Mouse (Mus musculus) intestine, embryonic 15.5 days (tissue): ENCODE results near the gene Nemp1. TPM values are rescaled to one million over a fixed set of nuclear protein-coding genes. Genes with fewer than 3 reads are reported as not detected.
"Not testable (repeated sequence)": the region's sequence is repeated elsewhere in the genome, so short reads cannot be mapped to it uniquely, and the experiment has no call there.

Experiments used
- ATAC-seq: fragments of 200-750 bp; cut with Nextera tagmentation; 2 replicates; pipeline ENCODE4 v1.8.0; 2017; ENCODE audit warnings: moderate TSS enrichment, moderate library complexity
- H3K27ac ChIP-seq: fragments of 300-500 bp; sonication (generic); 2 replicates; pipeline ENCODE4 v1.5.1; 2015; ENCODE audit warnings: mild to moderate bottlenecking, inconsistent platforms
- H3K27me3 ChIP-seq: fragments of 300-500 bp; sonication (generic); replicated peaks from 2 replicates; pipeline ENCODE4 v1.6.1; 2015; ENCODE audit warnings: inconsistent platforms
- H3K36me3 ChIP-seq: fragments of 300-500 bp; sonication (generic); 2 replicates; pipeline ENCODE4 v1.6.1; 2015; ENCODE audit warnings: inconsistent platforms
- H3K4me1 ChIP-seq: fragments of 300-500 bp; sonication (generic); replicated peaks from 2 replicates; pipeline ENCODE4 v1.6.1; 2015; ENCODE audit warnings: inconsistent platforms
- H3K4me2 ChIP-seq: fragments of 300-500 bp; sonication (generic); replicated peaks from 2 replicates; pipeline ENCODE4 v1.6.1; 2015; ENCODE audit warnings: mild to moderate bottlenecking, inconsistent platforms
- H3K4me3 ChIP-seq: fragments of 300-500 bp; sonication (generic); replicated peaks from 2 replicates; pipeline ENCODE4 v1.5.1; 2015; ENCODE audit warnings: inconsistent platforms
- H3K9ac ChIP-seq: fragments of 300-500 bp; sonication (generic); 2 replicates; pipeline ENCODE4 v1.6.1; 2015; ENCODE audit warnings: inconsistent platforms
- H3K9me3 ChIP-seq: fragments of 300-500 bp; sonication (generic); 2 replicates; pipeline ENCODE4 v1.6.1; 2016; ENCODE audit warnings: inconsistent platforms
- WGBS: fragments of 180-500 bp; shearing (Covaris S2); methylation state at CpG from one replicate; pipeline ENCODE4 v1.1.7; 2015; 5-methylcytosine and 5-hydroxymethylcytosine counted together
- polyA plus RNA-seq: library from polyadenylated mRNA; unstranded; fragments of >200 nt; fragmentation: Nextera tagmentation; extraction: Ambion mirVana; gene quantifications from 2 replicates; pipeline ENCODE4 v1.2.1, GENCODE M21; 2015

Gene Nemp1
- polyA plus RNA-seq, 1 experiment from 2014 or later, result 6.9 TPM

- not testable (repeated sequence) for H3K9me3 ChIP-seq, H3K4me3 ChIP-seq, H3K9ac ChIP-seq, ATAC-seq, H3K4me2 ChIP-seq, H3K27me3 ChIP-seq, H3K27ac ChIP-seq
- peaks cover 30% of the 10 kb centered on the region for H3K4me1 ChIP-seq
- H3K36me3 ChIP-seq, result peaks cover 16% of the 10 kb centered on the region; the same call in 1 of the 2 replicates
- 57% methylated on average over 6 of the region's 6 CpGs for WGBS
These were observed 9.1 kb upstream of the Nemp1 start for GRCm38 (mm10) chr10:127657617-127658016.

GRCm38 (mm10) chr10:127658076-127658475 is 8.6 kb upstream of the Nemp1 start:
- Histone ChIP-seq H3K27me3 (no peaks in the 10 kb centered on the region), H3K27ac (no peak overlapping the region), H3K4me3 (peak overlapping the region; percentile 20; the same call in 1 of the 2 replicates), H3K4me2 (peak overlapping the region; percentile 39), H3K9me3 (no peaks in the 10 kb centered on the region), H3K9ac (peak overlapping the region; percentile 3; the same call in 1 of the 2 replicates), H3K4me1 (peaks cover 34% of the 10 kb centered on the region), H3K36me3 (peaks cover 16% of the 10 kb centered on the region; the same call in 1 of the 2 replicates)
- ATAC-seq, result peak; percentile 71
- 14% methylated on average over 6 of the region's 6 CpGs for WGBS

- no peak for ATAC-seq
- no peak overlapping the region for H3K4me3 ChIP-seq
- peaks cover 2% of the 10 kb centered on the region; the same call in 1 of the 2 replicates for H3K27me3 ChIP-seq
- no peak overlapping the region for H3K9ac ChIP-seq
- no peaks in the 10 kb centered on the region for H3K9me3 ChIP-seq
- peaks cover 9% of the 10 kb centered on the region; the same call in 1 of the 2 replicates for H3K36me3 ChIP-seq
- no peak overlapping the region for H3K4me2 ChIP-seq
- WGBS, result 52% methylated on average over 1 of the region's 1 CpGs
- H3K4me1 ChIP-seq, result peaks cover 48% of the 10 kb centered on the region
- no peak overlapping the region for H3K27ac ChIP-seq
These were observed 7.2 kb upstream of the Nemp1 start for GRCm38 (mm10) chr10:127659551-127659950.

GRCm38 (mm10) chr10:127661291-127661914 is 5.3 kb upstream of the Nemp1 start:
- Histone ChIP-seq H3K9ac (peak overlapping the region; percentile 36), H3K27ac (peak overlapping the region; percentile 82), H3K9me3 (no peaks in the 10 kb centered on the region), H3K36me3 (0 out of 2 replicates have a peak, but pooled peaks cover 3% of the 10 kb centered on the region), H3K4me1 (peaks cover 62% of the 10 kb centered on the region), H3K4me3 (peak overlapping the region; percentile 28), H3K4me2 (peak overlapping the region; percentile 69), H3K27me3 (peaks cover 4% of the 10 kb centered on the region; the same call in 1 of the 2 replicates)
- peak; percentile 21 for ATAC-seq
- 16% methylated on average over 14 of the region's 14 CpGs for WGBS

GRCm38 (mm10) chr10:127661915-127662663 is 4.6 kb upstream of the Nemp1 start:
- no peaks in the 10 kb centered on the region for H3K9me3 ChIP-seq
- H3K4me2 ChIP-seq, result peak overlapping the region; percentile 69
- H3K4me3 ChIP-seq, result peak overlapping the region; percentile 28
- 1% methylated on average over 16 of the region's 16 CpGs for WGBS
- H3K4me1 ChIP-seq, result peaks cover 62% of the 10 kb centered on the region
- peak overlapping the region; percentile 82 for H3K27ac ChIP-seq
- peak overlapping the region; percentile 36 for H3K9ac ChIP-seq
- peak; percentile 40 for ATAC-seq
- H3K27me3 ChIP-seq, result peaks cover 4% of the 10 kb centered on the region; the same call in 1 of the 2 replicates
- H3K36me3 ChIP-seq, result 0 out of 2 replicates have a peak, but pooled peaks cover 3% of the 10 kb centered on the region

- no peaks in the 10 kb centered on the region for H3K9me3 ChIP-seq
- H3K27me3 ChIP-seq, result peaks cover 4% of the 10 kb centered on the region; the same call in 1 of the 2 replicates
- WGBS, result 35% methylated on average over 19 of the region's 19 CpGs
- H3K4me3 ChIP-seq, result 0 out of 2 replicates have a peak overlapping the region, but pooled peaks have one; percentile 28
- peak; percentile 1; the same call in 1 of the 2 replicates for ATAC-seq
- H3K4me2 ChIP-seq, result peak overlapping the region; percentile 69
- H3K36me3 ChIP-seq, result 0 out of 2 replicates have a peak, but pooled peaks cover 3% of the 10 kb centered on the region
- H3K4me1 ChIP-seq, result peaks cover 66% of the 10 kb centered on the region
- 0 out of 2 replicates have a peak overlapping the region, but pooled peaks have one; percentile 29 for H3K9ac ChIP-seq
- peak overlapping the region; percentile 82 for H3K27ac ChIP-seq
These were observed 3.9 kb upstream of the Nemp1 start for GRCm38 (mm10) chr10:127662666-127663253.

- H3K4me3 ChIP-seq, result no peak overlapping the region
- 0 out of 2 replicates have a peak, but pooled peaks cover 3% of the 10 kb centered on the region for H3K36me3 ChIP-seq
- no peak overlapping the region for H3K27ac ChIP-seq
- H3K27me3 ChIP-seq, result peaks cover 4% of the 10 kb centered on the region; the same call in 1 of the 2 replicates
- peaks cover 68% of the 10 kb centered on the region for H3K4me1 ChIP-seq
- no peak overlapping the region for H3K9ac ChIP-seq
- peak overlapping the region; percentile 69 for H3K4me2 ChIP-seq
- no peaks in the 10 kb centered on the region for H3K9me3 ChIP-seq
- 43% methylated on average over 5 of the region's 5 CpGs for WGBS
- ATAC-seq, result no peak
These were observed 3.1 kb upstream of the Nemp1 start for GRCm38 (mm10) chr10:127663590-127663989.

- H3K27ac ChIP-seq, result no peak overlapping the region
- 47% methylated on average over 16 of the region's 16 CpGs for WGBS
- H3K4me1 ChIP-seq, result peaks cover 70% of the 10 kb centered on the region
- peaks cover 4% of the 10 kb centered on the region; the same call in 1 of the 2 replicates for H3K27me3 ChIP-seq
- 0 out of 2 replicates have a peak, but pooled peaks cover 3% of the 10 kb centered on the region for H3K36me3 ChIP-seq
- no peaks in the 10 kb centered on the region for H3K9me3 ChIP-seq
- H3K4me3 ChIP-seq, result peak overlapping the region; percentile 68
- ATAC-seq, result no peak
- 0 out of 2 replicates have a peak overlapping the region, but pooled peaks have one; percentile 13 for H3K9ac ChIP-seq
- H3K4me2 ChIP-seq, result peak overlapping the region; percentile 93
These were observed 2.5 kb upstream of the Nemp1 start for GRCm38 (mm10) chr10:127664166-127664565.

GRCm38 (mm10) chr10:127664891-127665290 is 1.8 kb upstream of the Nemp1 start:
- Histone ChIP-seq H3K9ac (peak overlapping the region; percentile 13; the same call in 1 of the 2 replicates), H3K4me2 (peak overlapping the region; percentile 93), H3K36me3 (0 out of 2 replicates have a peak, but pooled peaks cover under 1% of the 10 kb centered on the region), H3K27ac (no peak overlapping the region), H3K4me1 (peaks cover 74% of the 10 kb centered on the region), H3K4me3 (peak overlapping the region; percentile 68), H3K27me3 (peaks cover 4% of the 10 kb centered on the region; the same call in 1 of the 2 replicates), H3K9me3 (no peaks in the 10 kb centered on the region)
- 46% methylated on average over 13 of the region's 13 CpGs for WGBS
- ATAC-seq, result no peak

- H3K4me2 ChIP-seq, result peak overlapping the region; percentile 93
- peaks cover 73% of the 10 kb centered on the region for H3K4me1 ChIP-seq
- H3K9ac ChIP-seq, result peak overlapping the region; percentile 73
- peaks cover 4% of the 10 kb centered on the region; the same call in 1 of the 2 replicates for H3K27me3 ChIP-seq
- ATAC-seq, result no peak
- WGBS, result 15% methylated on average over 14 of the region's 14 CpGs
- H3K9me3 ChIP-seq, result no peaks in the 10 kb centered on the region
- peak overlapping the region; percentile 68 for H3K4me3 ChIP-seq
- H3K36me3 ChIP-seq, result no peaks in the 10 kb centered on the region
- peak overlapping the region; percentile 97 for H3K27ac ChIP-seq
These were observed 1.1 kb upstream of the Nemp1 start for GRCm38 (mm10) chr10:127665366-127666181.
